Mouse (Mus musculus): ENCODE results near the gene Slc15a4. TPM values are rescaled to one million over a fixed set of nuclear protein-coding genes. Genes with fewer than 3 reads are reported as not detected.

Slc15a4 gene
- total RNA-seq, 2 experiments from 2014 or later = 24.0 to 26.4 TPM

GRCm38 (mm10) chr5:127639635-127640034 is 6.9 kb upstream of the Slc15a4 start:
- Histone ChIP-seq H3K4me3 (no peak overlapping the region), H3K27ac (no peak overlapping the region)
- no peak for TF ChIP-seq CTCF (conservative IDR thresholded peaks at IDR 0.05)
- no peak for DNase-seq (ENCODE audit: low spot score in 2 of 2)

GRCm38 (mm10) chr5:127639067-127639605 is 6.4 kb upstream of the Slc15a4 start:
- DNase-seq (ENCODE audit: low spot score in 2 of 2) = no peak
- no peak overlapping the region for H3K4me3 ChIP-seq
- TF ChIP-seq CTCF (conservative IDR thresholded peaks at IDR 0.05) = no peak
- no peak overlapping the region for H3K27ac ChIP-seq

GRCm38 (mm10) chr5:127638177-127638576 is 5.5 kb upstream of the Slc15a4 start:
- no peak overlapping the region for H3K27ac ChIP-seq
- DNase-seq (ENCODE audit: low spot score in 2 of 2) = no peak
- no peak overlapping the region for H3K4me3 ChIP-seq
- TF ChIP-seq CTCF (conservative IDR thresholded peaks at IDR 0.05) = no peak

- H3K27ac ChIP-seq = no peak overlapping the region
- no peak for DNase-seq (ENCODE audit: low spot score in 2 of 2)
- no peak for TF ChIP-seq CTCF (conservative IDR thresholded peaks at IDR 0.05)
Observed at GRCm38 (mm10) chr5:127637622-127638021, 4.9 kb upstream of the Slc15a4 start.

GRCm38 (mm10) chr5:127633666-127634065 is 969 bp upstream of the Slc15a4 start:
- Histone ChIP-seq H3K27ac (no peak overlapping the region), H3K4me3 (no peak overlapping the region)
- TF ChIP-seq CTCF (conservative IDR thresholded peaks at IDR 0.05) = no peak
- no peak for DNase-seq (ENCODE audit: low spot score in 2 of 2)

More at GRCm38 (mm10) chr5:127637622-127638021, 4.9 kb upstream of the Slc15a4 start:
- no peak overlapping the region for H3K4me3 ChIP-seq

GRCm38 (mm10) chr5:127633188-127633587 is 491 bp upstream of the Slc15a4 start:
- no peak for TF ChIP-seq CTCF (conservative IDR thresholded peaks at IDR 0.05)

GRCm38 (mm10) chr5:127631671-127632070 is 1.0 kb downstream of the Slc15a4 start:
- TF ChIP-seq CTCF (conservative IDR thresholded peaks at IDR 0.05) = no peak
- Histone ChIP-seq H3K4me3 (peak overlapping the region; percentile 71; the same call in 1 of the 2 replicates), H3K27ac (peak overlapping the region; percentile 94; the same call in 1 of the 2 replicates)
- no peak for DNase-seq (ENCODE audit: low spot score in 2 of 2)

More at GRCm38 (mm10) chr5:127633188-127633587, 491 bp upstream of the Slc15a4 start:
- Histone ChIP-seq H3K27ac (no peak overlapping the region), H3K4me3 (peak overlapping the region; percentile 71)
- no peak for DNase-seq (ENCODE audit: low spot score in 2 of 2)

GRCm38 (mm10) chr5:127627242-127627641 is 5.5 kb downstream of the Slc15a4 start:
- H3K4me3 ChIP-seq = no peak overlapping the region
- no peak overlapping the region for H3K27ac ChIP-seq
- no peak for DNase-seq (ENCODE audit: low spot score in 2 of 2)
- peak; percentile 39 for TF ChIP-seq CTCF (conservative IDR thresholded peaks at IDR 0.05)

- no peak for TF ChIP-seq CTCF (conservative IDR thresholded peaks at IDR 0.05)
- DNase-seq (ENCODE audit: low spot score in 2 of 2) = no peak
- Histone ChIP-seq H3K4me3 (no peak overlapping the region), H3K27ac (no peak overlapping the region)
Observed at GRCm38 (mm10) chr5:127624427-127625213, 8.1 kb downstream of the Slc15a4 start.

- DNase-seq (ENCODE audit: low spot score in 2 of 2) = no peak
- no peak overlapping the region for H3K27ac ChIP-seq
- H3K4me3 ChIP-seq = no peak overlapping the region
- TF ChIP-seq CTCF (conservative IDR thresholded peaks at IDR 0.05) = no peak
Observed at GRCm38 (mm10) chr5:127621108-127621507, 11.6 kb downstream of the Slc15a4 start.

GRCm38 (mm10) chr5:127620371-127620770 is 12.3 kb downstream of the Slc15a4 start:
- DNase-seq (ENCODE audit: low spot score in 2 of 2) = no peak

GRCm38 (mm10) chr5:127618834-127619233 is 13.9 kb downstream of the Slc15a4 start:
- DNase-seq (ENCODE audit: low spot score in 2 of 2) = no peak
- Histone ChIP-seq H3K4me3 (no peak overlapping the region), H3K27ac (no peak overlapping the region)
- no peak for TF ChIP-seq CTCF (conservative IDR thresholded peaks at IDR 0.05)

More at GRCm38 (mm10) chr5:127620371-127620770, 12.3 kb downstream of the Slc15a4 start:
- H3K4me3 ChIP-seq = no peak overlapping the region
- H3K27ac ChIP-seq = no peak overlapping the region
- no peak for TF ChIP-seq CTCF (conservative IDR thresholded peaks at IDR 0.05)

- DNase-seq (ENCODE audit: low spot score in 2 of 2) = peak; percentile 98
- Histone ChIP-seq H3K27ac (peak overlapping the region; percentile 96), H3K4me3 (peak overlapping the region; percentile 92)
- TF ChIP-seq CTCF (conservative IDR thresholded peaks at IDR 0.05) = no peak
Observed at GRCm38 (mm10) chr5:127616884-127617635, 15.6 kb downstream of the Slc15a4 start.
